Mouse (Mus musculus) erythroblast, embryonic 14.5 days (primary cell): ENCODE data around the gene Hcn2.

Experiments
- GATA1 ChIP-seq: IDR thresholded peaks from 2 replicates; pipeline ENCODE4 v1.6.1; 2012; ENCODE audit warnings: low read length, inconsistent platforms, mixed read lengths
- TAL1 ChIP-seq: IDR thresholded peaks from 3 replicates; pipeline ENCODE4 v1.6.1; 2012; ENCODE audit warnings: low read length, inconsistent platforms, mixed read lengths

DNA sequence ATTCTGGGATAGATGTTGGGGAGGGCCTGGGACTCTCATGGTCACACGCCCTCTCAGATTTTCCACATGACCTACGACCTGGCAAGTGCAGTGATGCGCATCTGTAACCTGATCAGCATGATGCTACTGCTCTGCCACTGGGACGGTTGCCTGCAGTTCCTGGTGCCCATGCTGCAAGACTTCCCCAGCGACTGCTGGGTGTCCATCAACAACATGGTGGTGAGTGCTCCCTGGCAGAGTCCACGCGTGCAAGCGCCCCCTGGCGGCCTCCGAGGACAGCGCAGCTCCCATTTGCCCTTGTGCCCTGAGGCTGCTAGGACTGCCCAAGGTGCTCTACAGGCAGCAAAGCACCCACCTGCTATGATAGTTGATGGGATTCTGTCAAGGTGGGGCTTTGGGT lies 9.7 kb downstream of the Hcn2 start:
- no peak for TF ChIP-seq TAL1
- no peak for TF ChIP-seq GATA1
